In the genomic region with DNA sequence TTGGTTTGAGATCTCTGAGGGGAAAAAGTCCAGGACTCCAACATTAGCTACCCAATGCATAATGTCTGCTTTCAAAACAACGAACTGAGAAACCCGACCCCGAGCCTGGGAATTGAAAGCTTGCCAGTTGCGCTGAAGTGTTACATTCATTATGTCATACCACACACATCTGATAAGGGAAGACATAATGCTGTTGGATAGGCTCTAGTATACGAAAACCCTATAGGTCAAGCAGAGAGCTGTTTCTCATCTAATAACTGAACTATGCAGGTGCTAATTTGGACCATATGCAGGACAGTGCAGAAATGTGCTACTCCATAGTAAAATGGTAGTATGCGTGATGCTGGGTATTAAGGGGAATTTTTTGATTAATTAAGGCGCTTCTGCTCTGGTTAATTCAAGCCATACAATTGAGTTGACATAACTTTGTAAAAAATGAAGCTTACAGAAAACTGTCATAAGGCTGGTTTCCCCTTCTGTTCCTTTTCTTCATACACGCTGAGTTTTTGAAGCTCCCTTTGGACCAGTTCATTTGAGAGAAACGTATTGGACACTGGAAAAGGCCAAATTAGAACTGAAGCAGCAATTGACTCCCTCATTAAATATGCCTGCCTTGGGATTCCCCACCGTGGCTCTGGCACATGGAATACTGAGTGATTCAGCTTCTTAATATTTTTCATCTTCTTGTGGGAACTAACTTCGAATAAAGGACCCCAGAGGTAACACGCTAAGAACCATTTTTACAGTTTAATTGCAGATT, we compare ENCODE assay signal across 14 mouse cellular contexts. TPM values are rescaled to one million over a fixed set of nuclear protein-coding genes. Genes with fewer than 3 reads are reported as not detected.
DNase-seq lines count a peak whose midpoint lies in the region; ATAC-seq and TF ChIP-seq lines count a peak whose summit lies in the region.
"Had no signal": no experiment of that assay in that cellular context is flagged by ENCODE, and none has a peak within 500 bp of the region (broad histone marks: within the 10 kb centered on the region; RNA-seq: fewer than 3 reads in every experiment).

No protein-coding gene starts in this region.

- no peak overlapping the region for H3K4me3 ChIP-seq in forebrain, embryonic 11.5 days (ENCODE audit: low read depth, low read length)
- no peak overlapping the region for H3K4me3 ChIP-seq in forebrain, embryonic 10.5 days
- H3K4me3 ChIP-seq in forebrain, embryonic 15.5 days, result no peak overlapping the region
- no peak overlapping the region for H3K4me3 ChIP-seq in limb, embryonic 15.5 days

- DNase-seq in forebrain, embryonic 11.5 days (ENCODE audit: low spot score), result no peak
- no peak for DNase-seq in forebrain, embryonic 10.5 days (ENCODE audit: extremely low spot score, low spot score)
- DNase-seq in brain, embryonic 14.5 days (ENCODE audit: low read depth), result peak; percentile 87
- DNase-seq in heart, postnatal 36 days, result no peak
- no peak for DNase-seq in heart, adult 9 months (ENCODE audit: low spot score in 2 of 2)
- DNase-seq: gastrocnemius, postnatal 14 days; liver; thymus, postnatal 14 days had no signal

- no peak overlapping the region for H3K9ac ChIP-seq in forebrain, embryonic 11.5 days (ENCODE audit: low read length)
- H3K9ac ChIP-seq in forebrain, embryonic 15.5 days (replicated peaks), result no peak overlapping the region
- no peak overlapping the region for H3K9ac ChIP-seq in limb, embryonic 15.5 days

- TF ChIP-seq CTCF in brain, embryonic 14.5 days (IDR thresholded peaks at IDR 0.05; ENCODE audit: borderline replicate concordance, extremely low read depth, insufficient read depth, insufficient read length), result no peak

- no peaks in the 10 kb centered on the region for H3K36me3 ChIP-seq in forebrain, embryonic 11.5 days (ENCODE audit: control insufficient read depth, insufficient read depth, low read length)
- no peaks in the 10 kb centered on the region for H3K36me3 ChIP-seq in forebrain, embryonic 10.5 days (replicated peaks)
- no peaks in the 10 kb centered on the region for H3K36me3 ChIP-seq in forebrain, embryonic 15.5 days
- no peaks in the 10 kb centered on the region for H3K36me3 ChIP-seq in limb, embryonic 15.5 days
- H3K36me3 ChIP-seq: G1E had no signal

- no peaks in the 10 kb centered on the region for H3K9me3 ChIP-seq in forebrain, embryonic 11.5 days (ENCODE audit: control insufficient read depth, low read length)
- H3K9me3 ChIP-seq in forebrain, embryonic 10.5 days, result no peaks in the 10 kb centered on the region
- H3K9me3 ChIP-seq in forebrain, embryonic 15.5 days, result no peaks in the 10 kb centered on the region
- H3K9me3 ChIP-seq in limb, embryonic 15.5 days, result no peaks in the 10 kb centered on the region

- WGBS in forebrain, embryonic 11.5 days, result 66% methylated on average over 12 of the region's 12 CpGs
- 74% methylated on average over 12 of the region's 12 CpGs for WGBS in forebrain, embryonic 10.5 days
- WGBS in forebrain, embryonic 15.5 days, result 24% methylated on average over 12 of the region's 12 CpGs
- WGBS in limb, embryonic 15.5 days, result 31% methylated on average over 12 of the region's 12 CpGs

- H3K27ac ChIP-seq in forebrain, embryonic 11.5 days (ENCODE audit: low read depth, low read length), result no peak overlapping the region
- no peak overlapping the region for H3K27ac ChIP-seq in forebrain, embryonic 10.5 days
- peak overlapping the region; percentile 39 for H3K27ac ChIP-seq in forebrain, embryonic 15.5 days (replicated peaks)
- H3K27ac ChIP-seq in limb, embryonic 15.5 days, result no peak overlapping the region

- H3K4me1 ChIP-seq in forebrain, embryonic 11.5 days (replicated peaks; ENCODE audit: control insufficient read depth, insufficient read depth, low read length), result 0 out of 2 replicates have a peak, but pooled peaks cover 1% of the 10 kb centered on the region
- peaks cover 14% of the 10 kb centered on the region for H3K4me1 ChIP-seq in forebrain, embryonic 10.5 days
- peaks cover 13% of the 10 kb centered on the region; the same call in 1 of the 2 replicates for H3K4me1 ChIP-seq in forebrain, embryonic 15.5 days
- peaks cover 5% of the 10 kb centered on the region; the same call in 1 of the 2 replicates for H3K4me1 ChIP-seq in limb, embryonic 15.5 days

- peak; percentile 60; the same call in 1 of the 2 replicates for ATAC-seq in forebrain, embryonic 11.5 days (replicated peaks; ENCODE audit: low FRiP score)
- ATAC-seq in forebrain, embryonic 15.5 days (replicated peaks), result peak; percentile 67
- peak; percentile 67; the same call in 1 of the 2 replicates for ATAC-seq in limb, embryonic 15.5 days (ENCODE audit: insufficient number of reproducible peaks, low FRiP score, low TSS enrichment, low read depth)
- ATAC-seq in cerebellum, adult (ENCODE audit: insufficient number of reproducible peaks, low FRiP score, low TSS enrichment), result no peak

- no peak overlapping the region for H3K4me2 ChIP-seq in forebrain, embryonic 11.5 days (ENCODE audit: low read depth, low read length, severe bottlenecking)
- H3K4me2 ChIP-seq in forebrain, embryonic 15.5 days (replicated peaks), result peak overlapping the region; percentile 22; the same call in 1 of the 2 replicates
- no peak overlapping the region for H3K4me2 ChIP-seq in limb, embryonic 15.5 days

- intact Hi-C loops in heart, postnatal 36 days (cut with DNase I), result no loop called here

- no peak for TF ChIP-seq POLR2A in brain, embryonic 14.5 days (IDR thresholded peaks at IDR 0.05; ENCODE audit: borderline replicate concordance, extremely low read depth, insufficient read depth, insufficient read length, poor library complexity, severe bottlenecking)

- H3K27me3 ChIP-seq in forebrain, embryonic 11.5 days (ENCODE audit: control insufficient read depth, insufficient read depth, low read length), result no peaks in the 10 kb centered on the region
- no peaks in the 10 kb centered on the region for H3K27me3 ChIP-seq in forebrain, embryonic 10.5 days (ENCODE audit: poor library complexity, severe bottlenecking)
- H3K27me3 ChIP-seq in forebrain, embryonic 15.5 days, result no peaks in the 10 kb centered on the region
- H3K27me3 ChIP-seq in limb, embryonic 15.5 days, result no peaks in the 10 kb centered on the region

RNA-seq across cellular contexts. Expression of a gene that starts 22.4 kb away (rescaled TPM):
- not detected in 2 replicates for polyA plus RNA-seq in forebrain, embryonic 11.5 days (2014; fragmentation: Nextera tagmentation; extraction: Ambion mirVana)
- not detected in 2 replicates for polyA plus RNA-seq in forebrain, embryonic 10.5 days (2016; fragmentation: Nextera tagmentation; extraction: Ambion mirVana)
- polyA plus RNA-seq in brain, embryonic 14.5 days (2012; rRNA removed), result not detected in 2 replicates
- polyA plus RNA-seq in forebrain, embryonic 15.5 days (2015; fragmentation: Nextera tagmentation; extraction: Ambion mirVana), result not detected in 2 replicates
- polyA plus RNA-seq in limb, embryonic 15.5 days (2015; fragmentation: Nextera tagmentation; extraction: Ambion mirVana), result not detected in 2 replicates
- total RNA-seq in heart, postnatal 36 days (2021), result not detected
- total RNA-seq: G1E; gastrocnemius, postnatal 14 days; megakaryocyte-erythroid progenitor cell, adult 5-6 weeks had no signal
- polyA plus RNA-seq: G1E; heart, postnatal 0 days had no signal
